Mouse (Mus musculus): Measurements from ENCODE around the gene Rragc.

DNA sequence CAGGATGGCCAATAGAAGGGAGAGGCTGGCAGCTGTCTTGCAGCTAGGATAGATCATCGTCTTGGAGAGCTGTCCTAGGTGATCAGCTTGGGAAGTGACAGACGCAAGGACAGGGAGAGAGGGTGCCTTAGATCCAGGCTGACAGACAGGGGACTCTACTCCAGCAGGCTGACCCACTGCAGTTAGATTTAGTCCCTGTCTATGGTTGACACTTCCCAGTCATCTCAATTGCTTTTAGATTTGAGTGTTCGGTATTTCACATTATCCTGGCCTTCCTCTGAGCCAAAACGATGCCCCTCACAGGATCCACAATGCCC is 40.2 kb downstream of the Rragc start:
- TF ChIP-seq POLR2A (IDR thresholded peaks at IDR 0.05; ENCODE audit: low read depth, low read length) (no peak), CTCF (IDR thresholded peaks at IDR 0.05; ENCODE audit: extremely low read depth, insufficient read depth, insufficient read length, insufficient replicate concordance) (no peak)

Data from spleen, adult 2 months (tissue).